Mouse (Mus musculus) mouse trophoblast stem cell (cell line): ENCODE results near the gene Ccdc136.

Experiments
- in situ Hi-C, 2 experiments: fragments of 300-500 bp; cut with MseI, MboI; formaldehyde crosslinking; loops; 2 replicates in 1 of 2; 3 replicates in 1 of 2; pipeline ENCODE4 v1.15.1; 2025

Gene Ccdc136

GRCm38 (mm10) chr6:29436461-29436934 is 40.4 kb downstream of the Ccdc136 start:
- in situ Hi-C loops = no loop called here

- in situ Hi-C loops = no loop called here
These were observed 43.1 kb downstream of the Ccdc136 start for GRCm38 (mm10) chr6:29439251-29439650.

- in situ Hi-C loops = no loop called here
These were observed 43.7 kb downstream of the Ccdc136 start for GRCm38 (mm10) chr6:29439789-29440188.

GRCm38 (mm10) chr6:29444773-29445172 is 48.7 kb downstream of the Ccdc136 start:
- in situ Hi-C loops = no loop called here

GRCm38 (mm10) chr6:29445354-29445753 is 49.2 kb downstream of the Ccdc136 start:
- in situ Hi-C loops = no loop called here

GRCm38 (mm10) chr6:29449858-29450257 is 53.7 kb downstream of the Ccdc136 start:
- in situ Hi-C loops = no loop called here

- in situ Hi-C loops = no loop called here
These were observed 54.6 kb downstream of the Ccdc136 start for GRCm38 (mm10) chr6:29450667-29451066.

- in situ Hi-C loops = no loop called here
These were observed 65.4 kb downstream of the Ccdc136 start for GRCm38 (mm10) chr6:29461502-29461901.

- in situ Hi-C loops = no loop called here
These were observed 67.3 kb downstream of the Ccdc136 start for GRCm38 (mm10) chr6:29463388-29463787.

- in situ Hi-C loops = no loop called here
These were observed 71.7 kb downstream of the Ccdc136 start, which contains the start of gene Atp6v1f for GRCm38 (mm10) chr6:29467583-29468354. Atp6v1f (plus strand) TSS chr6:29467718.

GRCm38 (mm10) chr6:29468851-29469250 is 72.7 kb downstream of the Ccdc136 start:
- in situ Hi-C loops = no loop called here

- in situ Hi-C loops = no loop called here
These were observed 75.0 kb downstream of the Ccdc136 start, which contains the start of gene Atp6v1fnb for GRCm38 (mm10) chr6:29471137-29471536. Atp6v1fnb (plus strand) TSS chr6:29471437.

GRCm38 (mm10) chr6:29473941-29474691 is 78.0 kb downstream of the Ccdc136 start:
- in situ Hi-C loops = no loop called here

- in situ Hi-C loops = no loop called here
These were observed 78.6 kb downstream of the Ccdc136 start for GRCm38 (mm10) chr6:29474736-29475135.
